Mouse (Mus musculus) cerebellum, postnatal 4 days (tissue): Measurements from ENCODE around the gene Cct5.

ENCODE experiments used
- DNase-seq, 2 experiments: peaks; one replicate each; pipeline ENCODE4 v3.0.0; 2022; ENCODE audit warnings: low spot score in 2 of 2, mixed read lengths in 1 of 2

Cct5 gene

GRCm38 (mm10) chr15:31601646-31602374 is at the start of gene Cct5, which contains the start of gene Fam173b:
Cct5 (minus strand) TSS chr15:31601804.
Fam173b (plus strand) TSS chr15:31601852.
- DNase-seq = peak; percentile 99

DNA sequence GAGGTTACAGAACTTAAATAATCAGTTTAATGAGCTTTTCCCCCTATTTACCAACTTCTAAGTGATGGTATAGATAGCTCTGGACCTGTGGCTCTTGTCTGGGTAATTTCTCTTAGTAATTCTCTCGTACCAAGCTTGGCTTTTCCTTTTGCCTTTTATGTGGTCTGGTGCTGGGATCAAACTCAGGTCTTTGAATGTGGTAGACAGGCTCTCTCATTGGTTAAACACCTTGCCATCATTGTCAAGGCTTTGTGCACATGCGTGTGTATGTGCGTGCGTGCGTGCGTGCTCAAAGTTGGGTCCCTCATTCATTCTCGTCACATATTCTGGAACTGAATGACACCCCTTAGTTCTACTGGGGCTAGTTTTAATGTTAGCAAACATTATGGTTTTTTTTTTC is 49.2 kb upstream of the Cct5 start:
- DNase-seq = no peak

- DNase-seq = no peak
These were observed 48.1 kb upstream of the Cct5 start for GRCm38 (mm10) chr15:31649691-31650090.

GRCm38 (mm10) chr15:31647851-31648569 is 46.4 kb upstream of the Cct5 start:
- no peak for DNase-seq

- DNase-seq = no peak
These were observed 45.6 kb upstream of the Cct5 start for GRCm38 (mm10) chr15:31647225-31647624.

- no peak for DNase-seq
These were observed 34.5 kb upstream of the Cct5 start for GRCm38 (mm10) chr15:31636091-31636595.

- peak in 1 of 2 experiments; percentile 26 for DNase-seq
These were observed 33.0 kb upstream of the Cct5 start for GRCm38 (mm10) chr15:31634582-31634981.

DNA sequence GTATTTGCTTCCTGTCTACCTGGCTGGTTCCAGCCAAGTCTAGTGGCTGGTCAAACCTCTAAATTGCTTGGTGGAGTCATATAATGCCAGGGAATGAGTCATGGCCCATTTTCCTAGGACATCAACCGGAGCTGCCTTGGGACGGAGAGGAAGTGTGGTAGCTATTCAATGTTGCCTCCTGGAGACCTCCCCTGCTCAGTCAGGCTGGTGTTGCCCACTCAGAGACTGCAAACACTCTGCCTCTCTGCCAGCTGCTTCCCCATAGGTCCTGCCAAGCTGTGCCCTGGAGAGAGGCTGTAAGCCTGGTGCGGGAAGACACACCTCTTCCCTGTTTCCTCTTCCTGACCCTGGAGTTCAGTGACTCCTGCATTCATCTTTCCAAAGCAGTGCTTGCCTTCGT is 30.9 kb upstream of the Cct5 start:
- DNase-seq = no peak

DNA sequence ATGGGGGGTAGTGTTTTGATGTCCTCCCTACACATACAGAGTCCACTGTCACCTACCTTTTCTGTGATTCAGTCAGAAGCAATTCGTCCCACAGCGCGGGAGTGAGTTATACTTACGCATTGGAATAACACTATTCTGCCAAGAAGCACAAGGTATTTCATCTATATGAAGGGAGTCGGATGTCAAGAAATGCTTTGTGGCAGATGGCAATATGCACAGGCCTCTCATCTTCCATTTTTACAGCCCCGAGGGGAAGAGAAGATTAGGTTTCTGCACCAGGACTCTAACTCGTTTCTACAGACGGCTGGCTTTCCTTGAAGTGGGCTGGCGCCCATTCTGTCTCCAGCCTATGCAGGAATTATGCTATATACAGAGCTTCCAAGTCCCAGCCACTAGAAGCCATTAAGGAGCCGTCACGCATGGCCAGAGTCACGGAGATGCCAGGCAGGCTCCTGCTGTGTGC is 29.8 kb upstream of the Cct5 start:
- DNase-seq = no peak

GRCm38 (mm10) chr15:31629556-31629955 is 28.0 kb upstream of the Cct5 start:
- no peak for DNase-seq

GRCm38 (mm10) chr15:31628180-31628579 is 26.6 kb upstream of the Cct5 start:
- DNase-seq = no peak

DNA sequence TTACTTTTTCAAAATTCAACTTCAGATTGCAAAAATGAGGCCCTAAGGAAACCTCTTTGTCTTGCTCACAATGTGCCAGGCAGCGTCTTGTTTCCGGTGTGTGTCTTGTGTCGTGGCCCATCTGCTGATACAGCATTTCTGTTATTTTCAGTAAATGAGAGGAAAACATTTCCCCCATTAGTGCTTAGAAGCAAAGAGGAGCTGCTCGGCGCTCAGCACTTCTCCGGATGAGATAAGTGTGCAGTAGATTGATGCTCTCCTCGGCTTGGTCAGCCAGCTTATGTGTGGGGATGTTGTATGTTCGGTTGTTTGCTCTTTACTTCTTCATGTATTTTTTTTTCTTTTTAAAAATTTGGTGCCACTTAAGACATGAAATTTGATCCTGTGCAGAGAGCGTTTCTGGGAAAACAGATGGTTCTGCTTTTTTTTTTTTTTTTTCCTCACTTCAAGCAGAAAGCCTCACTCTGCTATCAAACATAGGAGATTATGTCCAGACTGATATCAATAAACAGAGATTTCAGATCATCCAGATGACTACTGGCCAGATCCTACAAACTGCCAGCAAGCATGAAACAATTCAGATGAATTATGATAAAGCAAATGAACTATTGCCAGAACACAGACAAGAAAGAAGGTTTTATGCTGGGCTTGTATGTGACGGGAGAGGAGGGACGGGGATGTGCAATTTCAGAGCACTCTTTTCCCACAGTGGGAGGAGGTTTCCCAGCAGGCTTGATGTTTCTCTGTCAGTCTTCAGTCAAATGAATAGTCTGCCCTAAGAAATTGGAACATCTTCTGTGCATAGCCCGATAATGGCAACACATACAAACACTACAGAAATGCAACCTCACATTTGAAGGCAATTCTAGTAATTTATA is 25.9 kb upstream of the Cct5 start:
- DNase-seq = no peak

DNA sequence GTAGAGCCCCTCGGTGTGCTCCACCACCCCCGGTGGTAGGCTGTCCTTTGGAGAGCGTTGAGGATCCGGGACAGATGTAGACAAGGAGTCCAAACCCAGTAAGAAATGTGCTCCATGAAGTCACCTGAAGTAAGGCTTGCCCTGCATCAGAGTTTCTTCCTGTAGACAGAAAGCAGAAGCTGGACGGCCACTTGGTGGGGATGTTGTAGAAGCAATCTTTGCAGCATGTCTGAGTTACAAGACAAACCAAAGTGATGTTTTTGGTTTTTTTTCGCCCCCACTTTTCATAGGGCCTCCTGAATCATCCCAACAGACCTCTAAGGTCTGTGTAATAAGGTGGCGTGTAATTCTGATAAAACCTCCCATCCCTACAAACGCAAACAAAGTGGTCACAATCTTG is 17.9 kb upstream of the Cct5 start:
- DNase-seq = no peak

GRCm38 (mm10) chr15:31617261-31617660 is 15.7 kb upstream of the Cct5 start:
- DNase-seq = no peak

DNA sequence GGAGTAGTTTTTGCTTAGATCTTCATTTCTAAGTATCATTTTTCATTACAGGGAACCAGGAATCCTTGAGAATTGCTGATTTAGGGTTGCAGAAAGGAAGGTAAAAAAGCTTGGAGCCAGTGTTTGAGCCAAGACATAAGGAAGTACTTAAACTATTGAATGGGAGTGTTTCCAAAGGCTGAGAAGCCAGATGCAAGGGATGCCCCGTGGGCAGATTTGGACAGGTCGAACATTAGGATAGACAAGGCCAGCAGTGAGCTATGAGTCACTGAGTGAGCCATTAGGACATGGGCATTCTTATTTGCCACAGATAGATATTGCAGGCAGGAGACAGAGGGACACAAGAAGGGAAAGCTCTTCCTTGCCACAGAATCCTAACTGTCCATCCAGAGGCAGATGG is 13.1 kb upstream of the Cct5 start:
- DNase-seq = no peak

GRCm38 (mm10) chr15:31613826-31614453 is 12.3 kb upstream of the Cct5 start:
- DNase-seq = no peak

DNA sequence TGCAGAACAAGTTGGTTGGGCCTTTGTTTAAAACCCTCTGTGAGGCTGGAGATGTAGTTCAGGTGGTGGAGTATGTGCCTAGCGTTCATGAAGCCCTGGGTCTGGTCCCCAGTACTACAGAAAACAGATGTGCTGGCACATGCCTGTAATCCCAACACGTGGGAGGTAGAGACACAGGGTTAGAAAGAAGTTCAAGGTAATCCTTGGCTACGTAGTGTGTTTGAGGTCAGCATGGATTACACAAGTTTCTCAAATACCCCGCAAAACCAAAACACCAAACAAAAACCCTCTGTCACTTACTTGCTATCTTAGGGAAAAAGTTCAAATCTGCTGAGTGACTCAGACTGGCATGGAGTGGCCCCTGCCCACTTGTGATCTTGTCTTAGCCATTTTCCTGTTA is 10.4 kb upstream of the Cct5 start:
- DNase-seq = no peak

GRCm38 (mm10) chr15:31611027-31611426 is 9.4 kb upstream of the Cct5 start:
- DNase-seq = peak in 1 of 2 experiments; percentile 44

DNA sequence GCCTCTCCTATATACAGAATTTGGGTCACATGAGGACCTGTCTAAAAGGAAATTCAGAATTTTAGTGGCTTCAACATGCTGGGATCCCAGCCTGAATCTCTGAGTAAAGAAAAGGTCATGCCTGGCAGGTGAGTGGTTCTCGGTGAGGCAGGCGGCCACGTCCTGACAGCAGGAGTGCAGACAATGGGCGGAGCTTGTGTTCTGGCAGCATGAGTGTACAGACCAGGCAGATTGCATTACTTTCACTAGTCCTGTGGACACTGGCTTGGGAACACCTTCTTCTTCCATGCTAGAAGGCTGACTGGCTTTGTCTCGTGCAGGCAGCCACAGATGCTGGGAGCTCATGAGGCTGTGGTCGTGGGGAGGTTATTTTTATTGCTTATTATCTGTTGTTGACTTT is 5.2 kb upstream of the Cct5 start:
- DNase-seq = no peak

- no peak for DNase-seq
These were observed 1.5 kb upstream of the Cct5 start for GRCm38 (mm10) chr15:31603113-31603512.

GRCm38 (mm10) chr15:31602426-31602825 is 822 bp upstream of the Cct5 start:
- DNase-seq = peak in 1 of 2 experiments; percentile 67
